Mouse (Mus musculus): Measurements from ENCODE around the gene Cd300ld.
"Not testable (repeated sequence)": the region's sequence is repeated elsewhere in the genome, so short reads cannot be mapped to it uniquely, and the experiment has no call there.

Cd300ld gene

GRCm38 (mm10) chr11:114989793-114990192, at the start of gene Cd300ld:
Cd300ld (minus strand) TSS chr11:114989922.
- no peak for DNase-seq (ENCODE audit: low spot score)

- not testable (repeated sequence) for DNase-seq (ENCODE audit: low spot score)
These were observed 47.9 kb upstream of the Cd300ld start, which contains the start of gene Cd300ld5 for GRCm38 (mm10) chr11:115037669-115038068. Cd300ld5 (minus strand) TSS chr11:115037769.

GRCm38 (mm10) chr11:115026912-115027311, 37.2 kb upstream of the Cd300ld start, which contains the start of gene Cd300ld4:
Cd300ld4 (minus strand) TSS chr11:115027012.
- DNase-seq (ENCODE audit: low spot score): not testable (repeated sequence)

GRCm38 (mm10) chr11:115016093-115016492, 26.4 kb upstream of the Cd300ld start, which contains the start of gene Cd300ld2:
Cd300ld2 (minus strand) TSS chr11:115016193.
- not testable (repeated sequence) for DNase-seq (ENCODE audit: low spot score)

GRCm38 (mm10) chr11:115004070-115004469, 14.3 kb upstream of the Cd300ld start:
- DNase-seq (ENCODE audit: low spot score): no peak

- DNase-seq (ENCODE audit: low spot score): no peak
These were observed 11.8 kb upstream of the Cd300ld start, which contains the start of gene Cd300c2 for GRCm38 (mm10) chr11:115001474-115002040. Cd300c2 (minus strand) TSS chr11:115001880.

GRCm38 (mm10) chr11:114981866-114982265, 7.9 kb downstream of the Cd300ld start:
- no peak for DNase-seq (ENCODE audit: low spot score)

GRCm38 (mm10) chr11:114972726-114973125, 17.0 kb downstream of the Cd300ld start:
- no peak for DNase-seq (ENCODE audit: low spot score)

- no peak for DNase-seq (ENCODE audit: low spot score)
These were observed 20.9 kb downstream of the Cd300ld start, which contains the start of gene Cd300c for GRCm38 (mm10) chr11:114968752-114969207. Cd300c (minus strand) TSS chr11:114969157.

- DNase-seq (ENCODE audit: low spot score): no peak
These were observed 24.4 kb downstream of the Cd300ld start for GRCm38 (mm10) chr11:114965182-114965828.

- no peak for DNase-seq (ENCODE audit: low spot score)
These were observed 29.4 kb downstream of the Cd300ld start for GRCm38 (mm10) chr11:114960369-114960768.

- no peak for DNase-seq (ENCODE audit: low spot score)
These were observed 55.6 kb downstream of the Cd300ld start, which contains the start of gene Cd300lb for GRCm38 (mm10) chr11:114934144-114934543. Cd300lb (minus strand) TSS chr11:114934386.

- DNase-seq (ENCODE audit: low spot score): no peak
These were observed 56.1 kb downstream of the Cd300ld start for GRCm38 (mm10) chr11:114933591-114933990.
